Mouse (Mus musculus) retina, adult 2 months (tissue): ENCODE data around the gene Mgst2.

Experiments used
- DNase-seq: peaks from one replicate; pipeline ENCODE4 v3.0.0-alpha.2; 2012; ENCODE audit warnings: low read depth, low spot score

The Mgst2 gene

DNA sequence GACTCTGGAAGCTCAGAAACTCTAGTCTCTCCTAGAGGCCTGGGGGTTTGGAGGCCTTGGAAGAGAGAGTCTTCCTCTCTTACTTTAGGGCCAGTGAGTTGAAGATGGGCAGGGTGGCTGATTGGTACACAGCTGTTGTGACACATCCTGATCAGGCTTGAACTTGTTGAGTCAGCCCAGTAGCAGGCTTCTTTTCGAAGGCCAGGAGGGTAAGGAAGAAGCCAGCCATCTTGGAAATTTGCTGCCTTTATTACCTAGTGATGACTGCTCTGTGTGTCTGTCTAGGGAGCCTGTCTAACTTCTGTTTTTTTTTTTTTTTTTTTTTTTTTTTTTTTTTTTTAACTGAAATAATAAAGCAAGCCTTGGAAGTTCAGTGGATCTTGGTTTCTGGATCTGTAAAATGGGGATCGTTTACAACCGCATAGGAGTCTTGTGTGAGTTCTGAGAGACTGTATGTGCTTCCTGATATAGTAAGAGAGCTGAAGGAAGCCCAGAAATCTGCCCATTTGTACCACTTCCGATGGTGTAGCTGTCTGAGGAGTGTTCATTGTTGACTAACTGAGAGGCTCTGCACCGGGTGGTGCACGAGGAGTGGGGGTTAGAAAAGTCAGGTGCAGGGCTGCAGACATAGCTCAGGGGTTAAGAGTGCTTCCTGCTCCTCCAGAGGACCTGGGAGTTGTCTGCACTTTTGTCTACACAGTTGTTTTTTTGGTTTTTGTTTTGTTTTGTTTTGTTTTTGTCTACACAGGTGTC, 5.7 kb upstream of the Mgst2 start:
- no peak for DNase-seq

- DNase-seq, result no peak
These were observed 745 bp upstream of the Mgst2 start for GRCm38 (mm10) chr3:51659415-51659814.

GRCm38 (mm10) chr3:51660821-51661276, 689 bp downstream of the Mgst2 start:
- DNase-seq, result no peak

GRCm38 (mm10) chr3:51661376-51661775, 1.2 kb downstream of the Mgst2 start:
- no peak for DNase-seq

DNA sequence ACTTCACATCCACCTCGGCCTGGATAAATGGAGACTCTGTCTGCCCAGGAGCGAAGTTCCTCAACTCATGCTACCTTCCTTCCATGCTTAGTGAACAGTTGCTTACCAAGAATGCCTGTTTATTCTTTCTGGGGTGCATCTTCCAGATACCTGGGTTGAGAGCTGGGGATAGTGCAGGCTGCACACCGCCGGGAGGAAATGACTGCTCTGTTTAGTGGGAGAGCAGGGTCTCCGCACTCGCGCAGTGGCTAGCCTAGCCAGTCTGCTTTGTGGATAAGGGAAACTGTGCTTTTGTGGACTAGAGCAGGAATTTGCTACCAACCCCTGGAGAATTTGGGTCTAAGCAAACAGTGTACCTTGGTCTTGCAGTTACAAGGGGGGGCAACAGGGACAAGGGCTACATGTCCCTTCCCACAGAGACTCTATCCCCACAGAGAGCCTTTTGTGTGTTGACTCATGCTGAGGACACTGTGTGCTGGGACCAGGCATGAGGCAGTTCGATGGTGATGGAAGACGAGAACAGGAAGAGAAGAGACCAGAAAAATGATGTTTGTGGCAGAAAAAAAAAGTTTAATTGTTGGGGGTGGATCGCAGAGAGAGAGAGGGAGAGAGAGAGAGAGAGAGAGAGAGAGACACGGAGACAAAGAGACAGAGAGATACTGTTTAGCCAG, 1.9 kb downstream of the Mgst2 start:
- no peak for DNase-seq

- DNase-seq, result no peak
These were observed 2.4 kb downstream of the Mgst2 start for GRCm38 (mm10) chr3:51662557-51662956.

GRCm38 (mm10) chr3:51668607-51669006, 8.4 kb downstream of the Mgst2 start:
- no peak for DNase-seq

- no peak for DNase-seq
These were observed 10.4 kb downstream of the Mgst2 start for GRCm38 (mm10) chr3:51670414-51671070.

GRCm38 (mm10) chr3:51671071-51671469, 10.9 kb downstream of the Mgst2 start:
- no peak for DNase-seq

- no peak for DNase-seq
These were observed 12.5 kb downstream of the Mgst2 start for GRCm38 (mm10) chr3:51672631-51673030.

DNA sequence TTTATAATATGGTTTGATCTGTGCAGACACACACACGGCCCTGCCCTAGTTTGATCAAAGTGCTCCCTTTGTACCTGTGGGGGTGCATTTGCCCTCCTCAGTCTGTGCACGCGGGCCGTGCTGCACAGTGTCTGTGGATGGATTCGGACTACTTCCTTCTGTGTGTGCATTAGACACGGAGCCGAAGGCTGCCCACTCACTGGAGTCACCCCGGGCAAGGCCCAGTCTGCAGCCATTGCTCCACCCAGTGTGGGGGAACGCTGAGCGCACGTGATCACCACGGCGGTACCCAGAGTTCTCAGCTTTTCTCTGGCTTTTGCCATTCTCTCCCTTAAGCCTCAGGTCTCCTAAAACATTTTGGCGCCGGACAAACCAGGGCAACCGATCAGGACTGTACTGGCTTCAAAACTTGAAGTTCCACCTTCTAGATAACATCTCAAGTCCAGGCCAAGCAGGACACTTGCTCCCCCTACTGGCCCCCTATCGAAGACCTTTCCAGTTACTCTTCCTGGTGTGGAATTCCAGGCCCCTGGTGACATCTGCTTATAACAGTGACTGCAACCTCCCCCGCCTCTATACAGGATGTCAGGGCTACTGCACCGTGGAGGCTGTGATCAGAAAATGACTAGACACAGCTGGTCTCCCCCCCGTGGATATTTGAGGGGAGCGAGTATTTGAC, 13.4 kb downstream of the Mgst2 start:
- no peak for DNase-seq

GRCm38 (mm10) chr3:51674963-51675362, 14.8 kb downstream of the Mgst2 start:
- DNase-seq, result no peak

DNA sequence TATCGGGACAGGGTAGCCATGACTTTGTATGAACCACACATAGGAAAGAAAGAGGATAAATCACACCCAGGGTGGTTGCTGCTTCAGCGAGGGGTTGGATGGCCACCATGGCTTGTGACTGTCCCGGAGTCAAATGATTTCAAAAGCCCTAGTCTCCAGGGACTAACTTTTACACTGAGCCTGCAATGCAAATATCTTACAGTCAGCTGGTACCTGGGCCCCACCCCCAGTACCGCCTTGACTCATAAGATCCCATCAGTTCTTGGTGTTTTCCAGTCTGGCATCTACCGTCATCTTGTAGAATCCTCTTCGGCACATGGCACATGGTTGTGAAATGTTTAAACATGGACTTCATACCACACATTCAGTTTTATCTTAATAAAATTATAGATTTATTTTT, 25.4 kb downstream of the Mgst2 start:
- no peak for DNase-seq

- DNase-seq, result no peak
These were observed 26.2 kb downstream of the Mgst2 start for GRCm38 (mm10) chr3:51686316-51686715.

DNA sequence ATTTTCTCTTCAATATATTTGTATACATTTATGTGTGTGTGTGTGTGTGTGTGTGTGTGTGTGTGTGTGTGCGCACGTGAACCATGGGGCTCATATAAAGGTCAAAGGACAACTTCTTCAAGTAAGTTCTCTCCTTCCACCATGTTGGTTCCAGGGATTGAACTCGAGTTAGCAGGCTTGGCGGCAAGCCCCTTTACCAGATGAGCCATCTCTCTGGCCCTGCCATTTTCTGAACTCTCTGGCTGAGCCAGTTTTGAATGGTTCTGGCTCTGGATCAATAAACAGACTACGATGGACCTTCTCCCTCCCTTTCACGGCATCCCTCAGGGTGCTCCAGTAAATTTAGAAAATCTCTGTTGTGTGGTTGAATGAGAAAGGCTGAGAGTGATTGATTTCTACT, 26.6 kb downstream of the Mgst2 start:
- no peak for DNase-seq

DNA sequence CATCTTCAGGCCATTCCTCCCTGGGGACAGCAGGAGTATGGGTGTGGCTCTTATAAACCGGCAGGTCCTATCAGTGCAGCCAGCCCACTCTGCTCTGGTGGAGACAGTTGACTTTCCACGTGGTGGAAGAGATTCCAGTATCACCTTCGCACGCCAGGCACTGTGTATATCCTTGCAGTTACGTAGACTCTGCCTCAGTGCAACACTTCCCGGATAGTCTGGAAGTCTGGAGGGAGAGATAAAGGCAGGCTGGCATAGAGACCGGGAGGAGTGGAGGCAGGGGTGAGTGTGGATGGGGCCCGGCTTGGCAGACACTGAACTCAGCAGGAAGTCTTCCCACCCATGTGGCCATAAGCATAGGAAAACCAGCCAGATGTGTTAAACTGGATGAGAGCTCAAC, 28.6 kb downstream of the Mgst2 start:
- DNase-seq, result no peak

- DNase-seq, result no peak
These were observed 33.0 kb downstream of the Mgst2 start for GRCm38 (mm10) chr3:51693196-51693595.

DNA sequence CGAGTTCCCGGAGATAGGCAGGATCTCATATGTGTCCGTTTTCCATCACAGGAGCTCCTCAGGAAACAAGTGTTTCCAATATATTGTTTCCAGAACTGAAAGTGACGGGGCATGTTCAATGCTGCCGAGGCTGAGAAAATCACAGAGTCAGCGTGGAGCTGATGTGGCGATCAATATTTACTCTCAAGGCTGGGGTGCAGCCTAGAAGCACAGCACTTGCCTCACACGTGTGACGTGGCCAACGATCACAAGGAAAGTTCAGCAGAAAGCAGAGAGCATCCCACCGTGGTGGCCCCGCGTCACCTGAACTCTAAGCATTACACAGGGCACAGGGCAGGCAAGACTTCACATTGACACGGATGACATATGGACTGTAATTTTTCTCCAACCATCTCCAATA, 34.4 kb downstream of the Mgst2 start:
- no peak for DNase-seq

DNA sequence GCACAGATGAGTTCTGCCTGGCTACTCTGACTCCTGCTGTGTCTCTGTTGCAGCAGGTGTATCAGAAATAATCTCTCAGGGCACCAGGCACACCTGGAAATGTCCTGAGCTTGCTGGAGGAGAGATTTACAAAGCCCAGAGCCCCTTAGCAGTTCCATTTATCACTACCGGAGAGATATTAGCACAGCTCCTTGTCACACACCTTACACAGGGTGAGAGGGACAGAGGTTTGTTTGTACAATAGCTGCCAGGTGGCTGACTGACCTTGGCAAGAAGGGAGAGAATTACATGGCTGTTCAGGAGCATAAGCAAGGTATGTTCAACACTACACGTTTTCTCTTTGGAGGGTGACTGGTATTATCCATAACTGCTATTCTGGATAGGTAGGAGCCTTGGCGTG, 35.6 kb downstream of the Mgst2 start:
- no peak for DNase-seq

GRCm38 (mm10) chr3:51697931-51698330, 37.8 kb downstream of the Mgst2 start:
- DNase-seq, result no peak

GRCm38 (mm10) chr3:51700123-51700522, 40.0 kb downstream of the Mgst2 start:
- no peak for DNase-seq

GRCm38 (mm10) chr3:51700731-51701280, 40.6 kb downstream of the Mgst2 start:
- DNase-seq, result no peak
